Mouse (Mus musculus) erythroblast, embryonic 14.5 days (primary cell): ENCODE data around the gene Dhx58.
A peak's percentile ranks its signal among the peaks of the same experiment; 100 is the strongest.

Experiments used
- GATA1 ChIP-seq: IDR thresholded peaks from 2 replicates; pipeline ENCODE4 v1.6.1; 2012; ENCODE audit warnings: low read length, inconsistent platforms, mixed read lengths
- TAL1 ChIP-seq: IDR thresholded peaks from 3 replicates; pipeline ENCODE4 v1.6.1; 2012; ENCODE audit warnings: low read length, inconsistent platforms, mixed read lengths

- TF ChIP-seq GATA1 = peak; percentile 31; the same call in 1 of the 2 replicates
- TF ChIP-seq TAL1 = no peak
Observed at GRCm38 (mm10) chr11:100713735-100714533, 9.9 kb upstream of the Dhx58 start, which contains the start of gene Hspb9.
